Mouse (Mus musculus): ENCODE measurements at regions not wholly inside any gene's neighbourhood (a gene's known extent, or its start where the extent isn't known, plus 50 kb on each side); places are given as distances from the start of the nearest gene placed in this dataset.

DNA sequence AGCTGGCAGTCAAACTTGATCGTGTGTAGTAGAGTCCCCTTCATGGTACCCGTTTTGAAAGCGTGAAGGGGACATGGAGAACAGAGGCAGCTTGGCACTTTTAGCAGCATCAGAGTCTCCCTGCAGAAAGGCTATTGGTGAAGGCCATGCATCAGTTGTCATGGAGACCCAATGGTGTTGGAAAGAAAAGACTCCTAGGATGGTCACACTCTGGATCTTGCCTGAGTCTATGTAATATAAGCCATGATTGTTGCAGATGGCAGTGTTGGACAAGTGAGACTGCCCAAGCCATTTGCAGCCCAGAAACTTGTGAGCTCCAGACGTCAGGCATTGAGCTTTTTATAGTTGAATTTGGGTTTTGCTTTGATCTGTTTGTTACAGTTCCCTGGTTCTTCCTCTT lies 382.9 kb downstream of the 1700129C05Rik start:
- no peak for DNase-seq
- TF ChIP-seq POLR2A (IDR thresholded peaks at IDR 0.05; ENCODE audit: borderline replicate concordance, insufficient read depth, low read length): no peak
- no peak for TF ChIP-seq CTCF (IDR thresholded peaks at IDR 0.05; ENCODE audit: borderline replicate concordance, insufficient read depth, low read depth, low read length)
- Histone ChIP-seq H3K4me3 (replicated peaks; ENCODE audit: insufficient read depth, low read depth, low read length) (no peak overlapping the region), H3K27ac (ENCODE audit: insufficient read depth, low read length) (no peak overlapping the region), H3K4me1 (ENCODE audit: control insufficient read depth, insufficient read depth, low read length) (no peaks in the 10 kb centered on the region), H3K27me3 (ENCODE audit: control insufficient read depth, insufficient read depth, low read length) (no peaks in the 10 kb centered on the region)
- 79% methylated on average over 4 of the region's 4 CpGs for WGBS

DNA sequence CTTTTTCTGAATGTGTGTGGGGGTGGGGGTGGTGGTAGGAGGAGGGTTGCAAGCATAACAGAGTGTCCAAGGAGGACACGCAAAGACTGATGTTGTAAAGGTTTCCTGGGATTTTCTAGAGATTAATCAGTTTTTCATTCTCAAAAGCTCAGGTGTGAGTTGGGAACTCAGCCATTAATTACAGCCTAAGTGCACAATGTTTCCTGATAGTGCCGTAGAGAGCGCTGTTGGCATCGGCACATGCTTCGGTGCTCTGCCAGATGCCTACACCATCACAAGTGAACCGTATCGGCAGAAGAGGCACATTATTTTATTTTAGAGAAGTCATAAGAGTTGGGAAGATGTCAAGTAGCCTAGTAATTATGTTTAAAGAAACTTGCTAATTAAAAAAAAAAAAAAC lies 388.9 kb downstream of the 1700129C05Rik start:
- H3K4me3 ChIP-seq (replicated peaks; ENCODE audit: insufficient read depth, low read depth, low read length): no peak overlapping the region
- 15% methylated on average over 7 of the region's 7 CpGs for WGBS
- H3K4me1 ChIP-seq (ENCODE audit: control insufficient read depth, insufficient read depth, low read length): no peaks in the 10 kb centered on the region
- DNase-seq: peak in 1 of 2 experiments; percentile 3
- H3K27ac ChIP-seq (ENCODE audit: insufficient read depth, low read length): no peak overlapping the region
- TF ChIP-seq CTCF (IDR thresholded peaks at IDR 0.05; ENCODE audit: borderline replicate concordance, insufficient read depth, low read depth, low read length) (no peak), POLR2A (IDR thresholded peaks at IDR 0.05; ENCODE audit: borderline replicate concordance, insufficient read depth, low read length) (no peak)
- H3K27me3 ChIP-seq (ENCODE audit: control insufficient read depth, insufficient read depth, low read length): no peaks in the 10 kb centered on the region

DNA sequence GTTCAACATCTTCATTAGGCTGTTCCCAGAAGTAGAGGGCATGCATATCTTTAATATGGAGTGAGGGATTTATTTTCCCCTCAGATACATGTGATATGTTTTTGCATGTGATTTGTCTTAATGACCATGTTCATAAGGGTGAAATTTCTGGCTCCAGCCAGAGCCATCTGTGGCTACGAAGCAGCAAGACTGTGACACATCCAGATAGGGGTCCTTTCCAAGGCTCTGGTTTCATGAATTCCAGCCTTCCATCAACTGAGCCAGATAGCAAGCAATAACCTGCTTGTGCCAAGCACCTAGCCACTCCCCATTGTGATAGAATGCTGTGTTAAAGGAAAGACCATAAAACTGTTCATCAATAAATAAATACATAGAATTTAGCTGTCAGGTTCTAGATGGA lies 389.6 kb downstream of the 1700129C05Rik start:
- no peak overlapping the region for H3K27ac ChIP-seq (ENCODE audit: insufficient read depth, low read length)
- no peak for DNase-seq
- TF ChIP-seq CTCF (IDR thresholded peaks at IDR 0.05; ENCODE audit: borderline replicate concordance, insufficient read depth, low read depth, low read length) (no peak), POLR2A (IDR thresholded peaks at IDR 0.05; ENCODE audit: borderline replicate concordance, insufficient read depth, low read length) (no peak)
- no peaks in the 10 kb centered on the region for H3K27me3 ChIP-seq (ENCODE audit: control insufficient read depth, insufficient read depth, low read length)
- H3K4me1 ChIP-seq (ENCODE audit: control insufficient read depth, insufficient read depth, low read length): no peaks in the 10 kb centered on the region
- no peak overlapping the region for H3K4me3 ChIP-seq (replicated peaks; ENCODE audit: insufficient read depth, low read depth, low read length)
- WGBS: 23% methylated on average over 1 of the region's 1 CpGs

DNA sequence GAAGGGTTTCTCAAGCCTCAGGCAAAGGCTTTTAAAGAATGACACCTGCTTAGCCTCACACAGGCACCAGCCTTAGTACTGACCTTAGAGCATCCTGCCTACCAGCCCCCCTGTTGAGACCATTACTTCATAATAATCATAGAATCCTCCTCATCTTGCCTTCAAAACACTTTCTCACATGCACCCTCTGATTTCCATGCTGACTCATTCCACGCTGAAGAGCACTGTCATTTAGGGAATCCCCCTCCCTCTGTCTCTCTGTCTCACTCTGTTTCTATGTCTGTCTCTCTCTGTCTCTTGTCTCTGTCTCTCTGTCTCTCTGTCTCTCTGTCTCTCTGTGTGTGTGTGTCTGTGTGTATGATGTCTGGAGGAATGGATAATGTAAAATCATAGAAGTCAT lies 416.3 kb downstream of the 1700129C05Rik start:
- Histone ChIP-seq H3K27ac (ENCODE audit: insufficient read depth, low read length) (no peak overlapping the region), H3K4me3 (replicated peaks; ENCODE audit: insufficient read depth, low read depth, low read length) (no peak overlapping the region), H3K27me3 (ENCODE audit: control insufficient read depth, insufficient read depth, low read length) (no peaks in the 10 kb centered on the region), H3K4me1 (ENCODE audit: control insufficient read depth, insufficient read depth, low read length) (no peaks in the 10 kb centered on the region)
- TF ChIP-seq CTCF (IDR thresholded peaks at IDR 0.05; ENCODE audit: borderline replicate concordance, insufficient read depth, low read depth, low read length) (no peak), POLR2A (IDR thresholded peaks at IDR 0.05; ENCODE audit: borderline replicate concordance, insufficient read depth, low read length) (no peak)
- DNase-seq: no peak
- 83% methylated on average over 1 of the region's 1 CpGs for WGBS

- Histone ChIP-seq H3K4me1 (ENCODE audit: control insufficient read depth, insufficient read depth, low read length) (no peaks in the 10 kb centered on the region), H3K27me3 (ENCODE audit: control insufficient read depth, insufficient read depth, low read length) (no peaks in the 10 kb centered on the region), H3K27ac (ENCODE audit: insufficient read depth, low read length) (no peak overlapping the region), H3K4me3 (replicated peaks; ENCODE audit: insufficient read depth, low read depth, low read length) (no peak overlapping the region)
- TF ChIP-seq CTCF (IDR thresholded peaks at IDR 0.05; ENCODE audit: borderline replicate concordance, insufficient read depth, low read depth, low read length): no peak
- TF ChIP-seq POLR2A (IDR thresholded peaks at IDR 0.05; ENCODE audit: borderline replicate concordance, insufficient read depth, low read length): no peak
- no peak for DNase-seq
Observed at GRCm38 (mm10) chr14:58714856-58715255, 427.8 kb downstream of the 1700129C05Rik start.

GRCm38 (mm10) chr14:58709861-58710260 lies 432.8 kb downstream of the 1700129C05Rik start:
- WGBS: 6% methylated on average over 7 of the region's 7 CpGs

GRCm38 (mm10) chr14:58709281-58709680 lies 433.4 kb downstream of the 1700129C05Rik start:
- no peak for TF ChIP-seq POLR2A (IDR thresholded peaks at IDR 0.05; ENCODE audit: borderline replicate concordance, insufficient read depth, low read length)
- TF ChIP-seq CTCF (IDR thresholded peaks at IDR 0.05; ENCODE audit: borderline replicate concordance, insufficient read depth, low read depth, low read length): no peak
- WGBS: 96% methylated on average over 2 of the region's 2 CpGs

More at GRCm38 (mm10) chr14:58709861-58710260, 432.8 kb downstream of the 1700129C05Rik start:
- H3K4me1 ChIP-seq (ENCODE audit: control insufficient read depth, insufficient read depth, low read length): no peaks in the 10 kb centered on the region; the same call in 1 of the 2 replicates
- H3K4me3 ChIP-seq (replicated peaks; ENCODE audit: insufficient read depth, low read depth, low read length): no peak overlapping the region
- no peaks in the 10 kb centered on the region for H3K27me3 ChIP-seq (ENCODE audit: control insufficient read depth, insufficient read depth, low read length)
- no peak overlapping the region for H3K27ac ChIP-seq (ENCODE audit: insufficient read depth, low read length)
- DNase-seq: peak; percentile 37 to 66
- no peak for TF ChIP-seq CTCF (IDR thresholded peaks at IDR 0.05; ENCODE audit: borderline replicate concordance, insufficient read depth, low read depth, low read length)
- TF ChIP-seq POLR2A (IDR thresholded peaks at IDR 0.05; ENCODE audit: borderline replicate concordance, insufficient read depth, low read length): no peak

DNA sequence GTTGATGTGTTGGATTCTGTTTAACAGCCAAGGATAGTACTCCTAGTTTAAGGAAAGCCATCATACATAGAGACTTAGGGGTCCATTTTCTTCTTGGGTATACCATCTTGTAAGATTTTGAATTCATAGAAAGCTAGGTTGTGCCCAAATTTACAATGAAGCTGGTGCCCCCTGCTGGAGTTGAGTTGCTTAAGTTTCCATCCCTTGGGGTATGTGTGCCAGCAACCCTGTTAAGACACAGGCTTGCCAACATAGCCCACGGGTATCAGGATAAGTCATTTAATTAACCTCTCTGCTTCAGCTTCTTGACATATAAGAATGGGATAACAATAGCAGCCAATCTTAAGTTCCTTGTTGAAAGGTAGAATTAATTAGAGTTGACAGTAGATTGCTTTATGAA lies 440.9 kb downstream of the 1700129C05Rik start:
- 2% methylated on average over 1 of the region's 1 CpGs for WGBS
- Histone ChIP-seq H3K27ac (ENCODE audit: insufficient read depth, low read length) (no peak overlapping the region), H3K4me3 (replicated peaks; ENCODE audit: insufficient read depth, low read depth, low read length) (no peak overlapping the region), H3K27me3 (ENCODE audit: control insufficient read depth, insufficient read depth, low read length) (no peaks in the 10 kb centered on the region), H3K4me1 (ENCODE audit: control insufficient read depth, insufficient read depth, low read length) (no peaks in the 10 kb centered on the region)
- DNase-seq: peak; percentile 26 to 27
- peak; percentile 24; the same call in 1 of the 2 replicates for TF ChIP-seq CTCF (IDR thresholded peaks at IDR 0.05; ENCODE audit: borderline replicate concordance, insufficient read depth, low read depth, low read length)
- no peak for TF ChIP-seq POLR2A (IDR thresholded peaks at IDR 0.05; ENCODE audit: borderline replicate concordance, insufficient read depth, low read length)

More at GRCm38 (mm10) chr14:58709281-58709680, 433.4 kb downstream of the 1700129C05Rik start:
- Histone ChIP-seq H3K27ac (ENCODE audit: insufficient read depth, low read length) (no peak overlapping the region), H3K27me3 (ENCODE audit: control insufficient read depth, insufficient read depth, low read length) (no peaks in the 10 kb centered on the region), H3K4me1 (ENCODE audit: control insufficient read depth, insufficient read depth, low read length) (no peaks in the 10 kb centered on the region; the same call in 1 of the 2 replicates), H3K4me3 (replicated peaks; ENCODE audit: insufficient read depth, low read depth, low read length) (no peak overlapping the region)
- DNase-seq: no peak
